Mouse (Mus musculus): ENCODE data around the gene Defb36.

DNA sequence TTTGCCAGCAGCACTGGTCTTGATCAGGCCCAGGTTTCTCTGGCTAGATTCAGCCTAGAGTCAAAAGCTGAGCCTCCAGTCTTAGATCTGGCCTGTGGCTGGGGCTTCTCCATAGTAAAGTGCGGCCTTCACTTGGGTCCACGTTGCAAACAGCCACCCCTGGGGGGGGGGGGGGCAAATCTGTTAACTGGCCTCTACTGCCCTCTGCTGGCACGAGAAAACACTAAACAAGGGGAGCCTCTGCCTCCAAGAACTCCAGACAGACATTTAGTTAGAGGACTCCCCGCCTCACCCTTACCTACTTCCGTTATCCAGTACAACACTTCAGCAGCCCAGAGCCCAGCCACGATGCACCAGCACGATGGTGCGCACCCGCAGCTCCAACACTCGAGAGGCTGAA is 53.3 kb downstream of the Defb36 start:
- TF ChIP-seq CTCF (IDR thresholded peaks at IDR 0.05; ENCODE audit: insufficient read depth, low read length) (peak; percentile 40), POLR2A (IDR thresholded peaks at IDR 0.05; ENCODE audit: borderline replicate concordance, extremely low read depth, low read depth, low read length) (no peak)

Measured in lung, adult 2 months (tissue).